Mouse (Mus musculus): Measurements from ENCODE around the gene Hoxa10. TPM values are rescaled to one million over a fixed set of nuclear protein-coding genes. Genes with fewer than 3 reads are reported as not detected.

Gene Hoxa10
- polyA plus RNA-seq, 1 experiment from 2014 or later, result 86.6 TPM

DNA sequence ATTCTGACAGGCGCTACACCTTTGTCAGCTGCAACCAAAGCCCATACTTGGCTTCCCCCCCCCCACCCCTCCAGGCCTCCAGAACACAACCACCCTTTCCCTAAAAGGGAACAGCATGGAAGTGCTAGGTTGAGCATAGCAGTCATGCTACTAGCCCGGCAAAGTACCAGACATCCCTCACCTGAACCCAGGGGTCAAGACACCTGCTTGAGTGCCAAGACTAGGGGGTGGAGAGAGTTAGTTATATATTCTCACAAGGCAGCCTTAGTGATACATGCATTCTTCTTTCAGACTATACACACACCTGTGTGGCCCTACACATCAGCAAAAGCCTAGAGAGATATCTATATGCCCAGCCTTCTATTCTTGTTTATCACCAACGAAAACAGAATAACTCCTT is 54.8 kb downstream of the Hoxa10 start:
- peaks cover 100% of the 10 kb centered on the region for H3K4me1 ChIP-seq (replicated peaks)
- no peak overlapping the region for H3K4me3 ChIP-seq

GRCm38 (mm10) chr6:52185222-52185621 is 55.4 kb downstream of the Hoxa10 start:
- Histone ChIP-seq H3K36me3 (peaks cover 20% of the 10 kb centered on the region), H3K4me1 (replicated peaks) (peaks cover 100% of the 10 kb centered on the region), H3K9me3 (no peaks in the 10 kb centered on the region), H3K27ac (replicated peaks) (peak overlapping the region; percentile 82), H3K4me2 (peak overlapping the region; percentile 48), H3K9ac (peak overlapping the region; percentile 60), H3K27me3 (no peaks in the 10 kb centered on the region), H3K4me3 (peak overlapping the region; percentile 18)
- ATAC-seq (ENCODE audit: low read depth), result no peak
- WGBS, result under 1% methylated on average over 19 of the region's 19 CpGs

More for the DNA sequence above, 54.8 kb downstream of the Hoxa10 start:
- Histone ChIP-seq H3K9ac (no peak overlapping the region; the same call in 1 of the 2 replicates), H3K27me3 (no peaks in the 10 kb centered on the region), H3K36me3 (peaks cover 21% of the 10 kb centered on the region), H3K27ac (replicated peaks) (peak overlapping the region; percentile 82; the same call in 1 of the 2 replicates), H3K4me2 (peak overlapping the region; percentile 48), H3K9me3 (no peaks in the 10 kb centered on the region)
- 10% methylated on average over 3 of the region's 3 CpGs for WGBS
- ATAC-seq (ENCODE audit: low read depth), result no peak

GRCm38 (mm10) chr6:52184668-52185067 is 56.0 kb downstream of the Hoxa10 start:
- Histone ChIP-seq H3K4me1 (replicated peaks) (peaks cover 100% of the 10 kb centered on the region), H3K27ac (replicated peaks) (peak overlapping the region; percentile 82), H3K4me3 (peak overlapping the region; percentile 18; the same call in 1 of the 2 replicates), H3K27me3 (no peaks in the 10 kb centered on the region), H3K9me3 (no peaks in the 10 kb centered on the region), H3K4me2 (peak overlapping the region; percentile 48), H3K9ac (peak overlapping the region; percentile 60), H3K36me3 (peaks cover 14% of the 10 kb centered on the region)
- no peak for ATAC-seq (ENCODE audit: low read depth)
- WGBS, result 10% methylated on average over 6 of the region's 6 CpGs

DNA sequence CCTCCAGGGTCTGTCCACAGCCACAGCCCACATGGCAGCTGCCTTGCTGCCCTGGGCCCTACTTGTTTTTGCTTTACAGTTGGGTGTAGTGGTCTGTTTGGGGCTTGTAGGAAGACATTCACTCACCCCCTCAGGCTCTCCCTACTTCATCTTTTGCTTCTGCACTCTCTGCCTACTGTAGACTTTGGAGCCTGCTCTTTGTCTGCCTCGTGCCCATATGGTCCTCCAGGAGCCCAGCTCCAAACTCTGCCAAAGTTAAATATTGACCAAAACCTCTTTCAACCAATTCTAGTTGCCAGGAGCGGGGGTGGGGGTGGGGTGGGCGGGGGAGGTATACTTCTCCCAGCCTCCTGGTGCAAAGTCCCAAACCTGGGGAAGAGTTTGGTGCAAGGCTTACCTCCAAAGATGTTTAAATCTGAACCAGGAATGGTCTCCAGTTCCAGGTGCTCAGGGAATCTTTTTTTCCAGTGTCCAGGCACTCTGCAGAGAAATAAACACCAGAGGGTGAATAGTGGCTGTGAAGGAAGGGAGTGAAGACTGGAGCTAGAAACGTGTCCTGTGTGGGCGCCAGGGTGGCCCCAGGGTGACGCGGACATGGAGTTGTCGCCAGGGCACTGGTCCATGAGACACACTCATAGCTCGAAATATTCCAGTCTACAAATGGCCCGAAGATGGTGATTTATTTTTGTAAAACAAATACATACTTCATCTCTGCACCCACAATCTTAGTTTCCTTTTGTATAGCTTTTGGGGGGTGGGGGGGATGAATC is 57.2 kb downstream of the Hoxa10 start:
- 13% methylated on average over 10 of the region's 10 CpGs for WGBS
- Histone ChIP-seq H3K4me2 (peak overlapping the region; percentile 48), H3K4me1 (replicated peaks) (peaks cover 100% of the 10 kb centered on the region), H3K9me3 (no peaks in the 10 kb centered on the region), H3K9ac (peak overlapping the region; percentile 60), H3K4me3 (no peak overlapping the region), H3K36me3 (peaks cover 8% of the 10 kb centered on the region), H3K27me3 (no peaks in the 10 kb centered on the region), H3K27ac (replicated peaks) (peak overlapping the region; percentile 82)
- ATAC-seq (ENCODE audit: low read depth), result no peak

GRCm38 (mm10) chr6:52182793-52183192 is 57.9 kb downstream of the Hoxa10 start:
- WGBS, result 14% methylated on average over 1 of the region's 1 CpGs
- Histone ChIP-seq H3K27me3 (no peaks in the 10 kb centered on the region), H3K27ac (replicated peaks) (peak overlapping the region; percentile 82), H3K4me2 (peak overlapping the region; percentile 48), H3K9me3 (no peaks in the 10 kb centered on the region), H3K9ac (0 out of 2 replicates have a peak overlapping the region, but pooled peaks have one; percentile 60), H3K4me1 (replicated peaks) (peaks cover 100% of the 10 kb centered on the region), H3K4me3 (no peak overlapping the region), H3K36me3 (peaks cover 8% of the 10 kb centered on the region)
- no peak for ATAC-seq (ENCODE audit: low read depth)

- 0 out of 2 replicates have a peak overlapping the region, but pooled peaks have one; percentile 95 for H3K9ac ChIP-seq
- H3K27ac ChIP-seq (replicated peaks), result no peak overlapping the region; the same call in 1 of the 2 replicates
- H3K9me3 ChIP-seq, result no peaks in the 10 kb centered on the region
- no peaks in the 10 kb centered on the region for H3K27me3 ChIP-seq
- H3K36me3 ChIP-seq, result peaks cover 8% of the 10 kb centered on the region
- H3K4me2 ChIP-seq, result peak overlapping the region; percentile 75
- 11% methylated on average over 2 of the region's 2 CpGs for WGBS
- H3K4me3 ChIP-seq, result no peak overlapping the region
- peaks cover 100% of the 10 kb centered on the region for H3K4me1 ChIP-seq (replicated peaks)
- ATAC-seq (ENCODE audit: low read depth), result no peak
Measured at GRCm38 (mm10) chr6:52182030-52182429, 58.6 kb downstream of the Hoxa10 start.

MicroRNA genes within 50 kb of the gene (microRNA counts, 519-probe panel; counts per million panel counts)
- microRNA mmu-miR-196b, result 4,452 counts per million, percentile 75 among the panel's probes with 10 or more counts

Small RNA genes within 50 kb of the gene (microRNA-seq; reads per million reads assigned to microRNA genes)
- gene Mir196b, result 6,037 reads per million, percentile 94 among the genes with 10 or more reads in this experiment

Other genes with a start within 250 kb of the Hoxa10 start
- 37.0 and 44.6 TPM in 2 replicates for gene Skap2, start 228.3 kb downstream of the Hoxa10 start, polyA plus RNA-seq (2015; fragmentation: Nextera tagmentation; extraction: Ambion mirVana)
- gene Hoxa1, start 82.5 kb downstream of the Hoxa10 start, polyA plus RNA-seq (2015; fragmentation: Nextera tagmentation; extraction: Ambion mirVana), result 2.0 and 3.0 TPM in 2 replicates
- 11.9 and 13.7 TPM in 2 replicates for gene Hoxa2, start 76.0 kb downstream of the Hoxa10 start, polyA plus RNA-seq (2015; fragmentation: Nextera tagmentation; extraction: Ambion mirVana)
- 3.5 and 4.1 TPM in 2 replicates for gene 5730596B20Rik, start 63.4 kb downstream of the Hoxa10 start, polyA plus RNA-seq (2015; fragmentation: Nextera tagmentation; extraction: Ambion mirVana)
- 5.7 and 5.8 TPM in 2 replicates for gene Hoxa4, start 49.1 kb downstream of the Hoxa10 start, polyA plus RNA-seq (2015; fragmentation: Nextera tagmentation; extraction: Ambion mirVana)
- gene Hoxa5, start 36.3 kb downstream of the Hoxa10 start, polyA plus RNA-seq (2015; fragmentation: Nextera tagmentation; extraction: Ambion mirVana), result 44.7 and 66.8 TPM in 2 replicates
- 20.3 and 25.8 TPM in 2 replicates for gene Hoxa6, start 32.1 kb downstream of the Hoxa10 start, polyA plus RNA-seq (2015; fragmentation: Nextera tagmentation; extraction: Ambion mirVana)
- 13.9 and 16.4 TPM in 2 replicates for gene Hoxa3, start 27.5 kb downstream of the Hoxa10 start, polyA plus RNA-seq (2015; fragmentation: Nextera tagmentation; extraction: Ambion mirVana)
- gene Gm28308, start 27.5 kb downstream of the Hoxa10 start, polyA plus RNA-seq (2015; fragmentation: Nextera tagmentation; extraction: Ambion mirVana), result not detected in 2 replicates
- 117 and 125 TPM in 2 replicates for gene Hoxa7, start 19.0 kb downstream of the Hoxa10 start, polyA plus RNA-seq (2015; fragmentation: Nextera tagmentation; extraction: Ambion mirVana)
- 125 and 130 TPM in 2 replicates for gene Hoxa9, start 9.8 kb downstream of the Hoxa10 start, polyA plus RNA-seq (2015; fragmentation: Nextera tagmentation; extraction: Ambion mirVana)
- 4.7 and 5.7 TPM in 2 replicates for gene Hoxa11, start 5.0 kb upstream of the Hoxa10 start, polyA plus RNA-seq (2015; fragmentation: Nextera tagmentation; extraction: Ambion mirVana)
- 0.08 and 0.32 TPM in 2 replicates for gene Hoxa13, start 20.0 kb upstream of the Hoxa10 start, polyA plus RNA-seq (2015; fragmentation: Nextera tagmentation; extraction: Ambion mirVana)
- gene Evx1, start 72.6 kb upstream of the Hoxa10 start, polyA plus RNA-seq (2015; fragmentation: Nextera tagmentation; extraction: Ambion mirVana), result 1.7 and 2.3 TPM in 2 replicates